Mouse (Mus musculus) MEL (cell line): ENCODE measurements around the gene Ubxn10. TPM values are rescaled to one million over a fixed set of nuclear protein-coding genes. Genes with fewer than 3 reads are reported as not detected.

ENCODE experiments used
- DNase-seq: peaks from one replicate; pipeline ENCODE4 v3.0.0; 2011; ENCODE audit warnings: low read depth, low spot score
- H3K27ac ChIP-seq: 2 replicates; pipeline ENCODE4 v1.5.1; 2012; ENCODE audit warnings: low read depth, mild to moderate bottlenecking, control low read depth, low read length, moderate library complexity; ENCODE audit not compliant: control insufficient read depth
- H3K27me3 ChIP-seq, 2 experiments: fragments of 150-350 bp in 1 of 2; sonication (generic) in 1 of 2; 2 replicates each; pipeline ENCODE4 v1.6.1; 2012; ENCODE audit warnings: low read length in 2 of 2, mild to moderate bottlenecking in 2 of 2, improper control_type of control experiment in 1 of 2, moderate library complexity in 1 of 2; ENCODE audit not compliant: insufficient read depth in 2 of 2, control insufficient read depth in 1 of 2
- H3K36me3 ChIP-seq, 2 experiments: 2 replicates each; pipeline ENCODE4 v1.6.1; 2012 to 2014; ENCODE audit warnings: low read length in 2 of 2, improper control_type of control experiment in 1 of 2, inconsistent platforms in 1 of 2, mild to moderate bottlenecking in 1 of 2; ENCODE audit not compliant: insufficient read depth in 2 of 2, control insufficient read depth in 1 of 2
- H3K4me1 ChIP-seq, 2 experiments: fragments of 150-350 bp in 1 of 2; sonication (generic) in 1 of 2; 2 replicates each; pipeline ENCODE4 v1.6.1; 2012; ENCODE audit warnings: low read length in 2 of 2, improper control_type of control experiment in 1 of 2, mild to moderate bottlenecking in 1 of 2; ENCODE audit not compliant: insufficient read depth in 2 of 2, control insufficient read depth in 1 of 2
- H3K4me3 ChIP-seq, 2 experiments: fragments of 150-350 bp in 1 of 2; sonication (generic) in 1 of 2; 2 replicates each; pipeline ENCODE4 v1.5.1; 2012; ENCODE audit warnings: low read depth in 2 of 2, low read length in 2 of 2, mild to moderate bottlenecking in 2 of 2, moderate library complexity in 2 of 2, control low read depth in 1 of 2, improper control_type of control experiment in 1 of 2; ENCODE audit not compliant: control insufficient read depth in 1 of 2, insufficient read depth in 1 of 2
- H3K79me2 ChIP-seq: 2 replicates; pipeline ENCODE4 v1.6.1; 2012; ENCODE audit warnings: mild to moderate bottlenecking, low read length, moderate library complexity; ENCODE audit not compliant: control insufficient read depth, poor library complexity, insufficient read depth
- H3K9ac ChIP-seq: 2 replicates; pipeline ENCODE4 v1.6.1; 2012; ENCODE audit warnings: low read depth, mild to moderate bottlenecking, control low read depth, low read length, moderate library complexity; ENCODE audit not compliant: control insufficient read depth, poor library complexity, severe bottlenecking
- H3K9me3 ChIP-seq: fragments of 150-350 bp; sonication (generic); replicated peaks from 2 replicates; pipeline ENCODE4 v1.6.1; 2012; ENCODE audit warnings: mild to moderate bottlenecking, low read length, improper control_type of control experiment, moderate library complexity; ENCODE audit not compliant: insufficient read depth
- CHD1 ChIP-seq: IDR thresholded peaks from 2 replicates; pipeline ENCODE4 v1.6.1; 2012; ENCODE audit warnings: low read depth, mild to moderate bottlenecking, inconsistent platforms, low read length, improper control_type of control experiment
- CTCF ChIP-seq, 3 experiments: IDR thresholded peaks in 2 of 3; conservative IDR thresholded peaks in 1 of 3; 2 replicates each; pipeline ENCODE4 v1.5.1; 2011 to 2012; ENCODE audit warnings: low read length in 3 of 3, low read depth in 2 of 3, mild to moderate bottlenecking in 2 of 3, improper control_type of control experiment in 1 of 3, inconsistent platforms in 1 of 3, mixed read lengths in 1 of 3, moderate library complexity in 1 of 3; ENCODE audit not compliant: control insufficient read depth in 1 of 3, insufficient read depth in 1 of 3, poor library complexity in 1 of 3, severe bottlenecking in 1 of 3
- E2F4 ChIP-seq: IDR thresholded peaks from 2 replicates; pipeline ENCODE4 v1.6.1; 2011; ENCODE audit warnings: low read depth, low read length, improper control_type of control experiment, borderline replicate concordance
- ELF1 ChIP-seq: IDR thresholded peaks from 2 replicates; pipeline ENCODE4 v1.6.1; 2014; ENCODE audit warnings: low read depth, mild to moderate bottlenecking, inconsistent platforms, low read length, improper control_type of control experiment, moderate library complexity
- GABPA ChIP-seq: IDR thresholded peaks from 2 replicates; pipeline ENCODE4 v1.6.1; 2012; ENCODE audit warnings: low read depth, mild to moderate bottlenecking, inconsistent platforms, low read length, improper control_type of control experiment, moderate library complexity
- HCFC1 ChIP-seq: IDR thresholded peaks from 2 replicates; pipeline ENCODE4 v1.6.1; 2012; ENCODE audit warnings: low read depth, mild to moderate bottlenecking, inconsistent platforms, low read length, improper control_type of control experiment, moderate library complexity
- JUND ChIP-seq: IDR thresholded peaks from 2 replicates; pipeline ENCODE4 v1.6.1; 2011; ENCODE audit warnings: low read depth, mild to moderate bottlenecking, improper control_type of control experiment, low read length
- MAFK ChIP-seq: IDR thresholded peaks from 2 replicates; pipeline ENCODE4 v1.6.1; 2011; ENCODE audit warnings: low read depth, mild to moderate bottlenecking, low read length, improper control_type of control experiment, borderline replicate concordance
- MAX ChIP-seq: IDR thresholded peaks from 2 replicates; pipeline ENCODE4 v1.6.1; 2011; ENCODE audit warnings: low read length, improper control_type of control experiment
- MXI1 ChIP-seq: IDR thresholded peaks from 2 replicates; pipeline ENCODE4 v1.6.1; 2011; ENCODE audit warnings: mild to moderate bottlenecking, low read depth, low read length, improper control_type of control experiment
- MYB ChIP-seq: IDR thresholded peaks from 2 replicates; pipeline ENCODE4 v1.6.1; 2011; ENCODE audit warnings: mild to moderate bottlenecking, low read depth, low read length, improper control_type of control experiment
- NELFE ChIP-seq: IDR thresholded peaks from 2 replicates; pipeline ENCODE4 v1.6.1; 2011; ENCODE audit warnings: low read depth, low read length, improper control_type of control experiment
- POLR2A ChIP-seq, 2 experiments: IDR thresholded peaks; 2 replicates each; pipeline ENCODE4 v1.6.1; 2011 to 2012; ENCODE audit warnings: low read length in 2 of 2, mild to moderate bottlenecking in 2 of 2, control low read depth in 1 of 2, improper control_type of control experiment in 1 of 2, low read depth in 1 of 2, moderate library complexity in 1 of 2; ENCODE audit not compliant: control insufficient read depth in 1 of 2, insufficient read depth in 1 of 2, poor library complexity in 1 of 2
- POLR2AphosphoS2 ChIP-seq: IDR thresholded peaks from 2 replicates; pipeline ENCODE4 v1.6.1; 2011; ENCODE audit warnings: low read length, improper control_type of control experiment
- RAD21 ChIP-seq: IDR thresholded peaks from 2 replicates; pipeline ENCODE4 v1.6.1; 2011; ENCODE audit warnings: mild to moderate bottlenecking, low read depth, low read length, improper control_type of control experiment
- SIN3A ChIP-seq: IDR thresholded peaks from 2 replicates; pipeline ENCODE4 v1.6.1; 2012; ENCODE audit warnings: low read length, improper control_type of control experiment, inconsistent platforms
- TAL1 ChIP-seq: IDR thresholded peaks from 2 replicates; pipeline ENCODE4 v1.6.1; 2012; ENCODE audit warnings: mild to moderate bottlenecking, inconsistent platforms, low read length, moderate library complexity, mixed read lengths
- TBP ChIP-seq: IDR thresholded peaks from 2 replicates; pipeline ENCODE4 v1.8.0; 2011; ENCODE audit warnings: low read depth, low read length, improper control_type of control experiment
- UBTF ChIP-seq: IDR thresholded peaks from 2 replicates; pipeline ENCODE4 v1.6.1; 2012; ENCODE audit warnings: low read depth, mild to moderate bottlenecking, inconsistent platforms, low read length, improper control_type of control experiment, moderate library complexity, borderline replicate concordance; ENCODE audit not compliant: insufficient read depth
- USF2 ChIP-seq, 2 experiments: IDR thresholded peaks; 2 replicates each; pipeline ENCODE4 v1.6.1; 2011 to 2012; ENCODE audit warnings: improper control_type of control experiment in 2 of 2, low read length in 2 of 2, borderline replicate concordance in 1 of 2, inconsistent platforms in 1 of 2, low read depth in 1 of 2, mild to moderate bottlenecking in 1 of 2; ENCODE audit not compliant: insufficient read depth in 1 of 2
- ZC3H11A ChIP-seq: IDR thresholded peaks from 2 replicates; pipeline ENCODE4 v1.6.1; 2012; ENCODE audit warnings: low read depth, mild to moderate bottlenecking, inconsistent platforms, low read length, improper control_type of control experiment
- ZKSCAN1 ChIP-seq: IDR thresholded peaks from 2 replicates; pipeline ENCODE4 v1.6.1; 2012; ENCODE audit warnings: low read depth, mild to moderate bottlenecking, inconsistent platforms, low read length, improper control_type of control experiment, moderate library complexity
- ZNF384 ChIP-seq: IDR thresholded peaks from 2 replicates; pipeline ENCODE4 v1.6.1; 2012; ENCODE audit warnings: low read depth, mild to moderate bottlenecking, inconsistent platforms, low read length, improper control_type of control experiment
- polyA plus RNA-seq, 2 experiments: library from polyadenylated mRNA; stranded (reverse) in 1 of 2; unstranded in 1 of 2; fragments of >175 nt in 1 of 2; fragments of >200 nt in 1 of 2; gene quantifications; 2 replicates each; pipeline versions ENCODE4 v1.2.1 to v1.2.4; 2012; ENCODE audit warnings: low replicate concordance in 2 of 2, low read depth in 1 of 2; ENCODE audit not compliant: insufficient read length in 2 of 2, insufficient read depth in 1 of 2, missing spikeins in 1 of 2
- total RNA-seq: library from RNA; depleted of rRNA; stranded (reverse); fragments of 300-350 nt; gene quantifications from 2 replicates; pipeline ENCODE4 v1.2.3, GENCODE M21; 2012

Gene Ubxn10
- total and polyA plus RNA-seq, 3 experiments = not detected

- DNase-seq = no peak
- H3K4me1 ChIP-seq = no peaks in the 10 kb centered on the region
- no peaks in the 10 kb centered on the region for H3K27me3 ChIP-seq
- no peak overlapping the region for H3K4me3 ChIP-seq
- no peaks in the 10 kb centered on the region for H3K9me3 ChIP-seq
- H3K9ac ChIP-seq = no peak overlapping the region
- H3K27ac ChIP-seq = no peak overlapping the region
- TF ChIP-seq SIN3A (no peak), TAL1 (no peak), MYB (no peak), POLR2AphosphoS2 (no peak), MAX (no peak), ZKSCAN1 (no peak), JUND (no peak)
- H3K36me3 ChIP-seq = no peaks in the 10 kb centered on the region
- no peaks in the 10 kb centered on the region for H3K79me2 ChIP-seq
Measured at GRCm38 (mm10) chr4:138698296-138698695, 38.7 kb downstream of the Ubxn10 start.

GRCm38 (mm10) chr4:138697166-138697860, 39.7 kb downstream of the Ubxn10 start:
- Histone ChIP-seq H3K4me1 (no peaks in the 10 kb centered on the region), H3K9ac (no peak overlapping the region), H3K36me3 (no peaks in the 10 kb centered on the region), H3K9me3 (no peaks in the 10 kb centered on the region), H3K27me3 (no peaks in the 10 kb centered on the region), H3K79me2 (no peaks in the 10 kb centered on the region), H3K4me3 (no peak overlapping the region), H3K27ac (no peak overlapping the region)
- TF ChIP-seq POLR2A (IDR thresholded peaks at IDR 0.05; ENCODE audit: control insufficient read depth in 1 of 2, insufficient read depth in 1 of 2, low read depth in 1 of 2, low read length in 2 of 2, poor library complexity in 1 of 2) (no peak), RAD21 (no peak), TBP (no peak), MXI1 (no peak), CHD1 (no peak), ZNF384 (no peak), TAL1 (no peak), UBTF (no peak), POLR2AphosphoS2 (no peak), ZC3H11A (no peak), HCFC1 (no peak), ELF1 (no peak), E2F4 (no peak), USF2 (IDR thresholded peaks at IDR 0.05; ENCODE audit: borderline replicate concordance in 1 of 2, insufficient read depth in 1 of 2, low read depth in 1 of 2, low read length in 2 of 2) (no peak), CTCF (IDR thresholded peaks at IDR 0.05 in 2 of 3, conservative IDR thresholded peaks at IDR 0.05 in 1 of 3; ENCODE audit: control insufficient read depth in 1 of 3, insufficient read depth in 1 of 3, low read depth in 2 of 3, low read length in 3 of 3, poor library complexity in 1 of 3, severe bottlenecking in 1 of 3) (no peak), MAFK (no peak), GABPA (no peak), MYB (no peak), NELFE (no peak)
- DNase-seq = no peak
